Mouse (Mus musculus): ENCODE measurements around the gene Rtp4. TPM values are rescaled to one million over a fixed set of nuclear protein-coding genes. Genes with fewer than 3 reads are reported as not detected.

The Rtp4 gene
- total RNA-seq, 2 experiments from 2014 or later: 2.4 to 3.0 TPM

- intact Hi-C loops (cut with DNase I): no loop called here
- DNase-seq: no peak
Measured at GRCm38 (mm10) chr16:23557669-23558068, 37.6 kb downstream of the Rtp4 start.

- intact Hi-C loops (cut with DNase I): no loop called here
Measured at GRCm38 (mm10) chr16:23568369-23568958, 48.4 kb downstream of the Rtp4 start.

GRCm38 (mm10) chr16:23574561-23574960 is 54.5 kb downstream of the Rtp4 start:
- no peak for DNase-seq
- intact Hi-C loops (cut with DNase I): no loop called here

More at GRCm38 (mm10) chr16:23568369-23568958, 48.4 kb downstream of the Rtp4 start:
- DNase-seq: no peak

- no peak for DNase-seq
- intact Hi-C loops (cut with DNase I): no loop called here
Measured at GRCm38 (mm10) chr16:23591119-23592105, 71.3 kb downstream of the Rtp4 start.

GRCm38 (mm10) chr16:23592501-23592900 is 72.4 kb downstream of the Rtp4 start:
- intact Hi-C loops (cut with DNase I): no loop called here
- no peak for DNase-seq

- intact Hi-C loops (cut with DNase I): no loop called here
- no peak for DNase-seq
Measured at GRCm38 (mm10) chr16:23596696-23597095, 76.6 kb downstream of the Rtp4 start.

- DNase-seq: no peak
Measured at GRCm38 (mm10) chr16:23597968-23598367, 77.9 kb downstream of the Rtp4 start.

GRCm38 (mm10) chr16:23606220-23606619 is 86.1 kb downstream of the Rtp4 start:
- no peak for DNase-seq
- intact Hi-C loops (cut with DNase I): no loop called here

More at GRCm38 (mm10) chr16:23597968-23598367, 77.9 kb downstream of the Rtp4 start:
- intact Hi-C loops (cut with DNase I): no loop called here

- DNase-seq: no peak
- intact Hi-C loops (cut with DNase I): no loop called here
Measured at GRCm38 (mm10) chr16:23606651-23607050, 86.6 kb downstream of the Rtp4 start.

GRCm38 (mm10) chr16:23607911-23608410 is 87.9 kb downstream of the Rtp4 start:
- DNase-seq: peak in 1 of 2 experiments; percentile 12
- intact Hi-C loops (cut with DNase I): no loop called here

GRCm38 (mm10) chr16:23609748-23610185 is 89.7 kb downstream of the Rtp4 start:
- DNase-seq: peak; percentile 20 to 42
- intact Hi-C loops (cut with DNase I): no loop called here

- intact Hi-C loops (cut with DNase I): no loop called here
- no peak for DNase-seq
Measured at GRCm38 (mm10) chr16:23624205-23624604, 104.1 kb downstream of the Rtp4 start.

GRCm38 (mm10) chr16:23631531-23631930 is 111.4 kb downstream of the Rtp4 start:
- intact Hi-C loops (cut with DNase I): no loop called here
- DNase-seq: no peak

- peak in 1 of 2 experiments; percentile 24 for DNase-seq
- intact Hi-C loops (cut with DNase I): no loop called here
Measured at GRCm38 (mm10) chr16:23632681-23633080, 112.6 kb downstream of the Rtp4 start.

GRCm38 (mm10) chr16:23653028-23653427 is 132.9 kb downstream of the Rtp4 start:
- intact Hi-C loops (cut with DNase I): no loop called here
- DNase-seq: no peak

- DNase-seq: no peak
- intact Hi-C loops (cut with DNase I): no loop called here
Measured at GRCm38 (mm10) chr16:23653479-23653878, 133.4 kb downstream of the Rtp4 start.

- intact Hi-C loops (cut with DNase I): no loop called here
- DNase-seq: no peak
Measured at GRCm38 (mm10) chr16:23659597-23660531, 139.8 kb downstream of the Rtp4 start.

All from heart, postnatal 14 days (tissue).